Mouse (Mus musculus) cerebellum, adult 2 months (tissue): ENCODE measurements around the gene Hspb2. TPM values are rescaled to one million over a fixed set of nuclear protein-coding genes. Genes with fewer than 3 reads are reported as not detected.
A peak's percentile ranks its signal among the peaks of the same experiment; 100 is the strongest.

Experiments used
- DNase-seq, 2 experiments: peaks; one replicate each; pipeline ENCODE4 v3.0.0; 2021
- H3K27ac ChIP-seq: fragments of 200-500 bp; 2 replicates; pipeline ENCODE4 v1.5.1; 2012; ENCODE audit warnings: low read length, control low read depth, inconsistent platforms; ENCODE audit not compliant: insufficient read depth
- H3K27me3 ChIP-seq: fragments of 200-500 bp; 2 replicates; pipeline ENCODE4 v1.6.1; 2012; ENCODE audit warnings: inconsistent platforms, mild to moderate bottlenecking, low read length, moderate library complexity; ENCODE audit not compliant: control insufficient read depth, insufficient read depth
- H3K4me1 ChIP-seq: fragments of 200-500 bp; 2 replicates; pipeline ENCODE4 v1.6.1; 2011; ENCODE audit warnings: low read length; ENCODE audit not compliant: control insufficient read depth, insufficient read depth
- H3K4me3 ChIP-seq: fragments of 200-500 bp; replicated peaks from 2 replicates; pipeline ENCODE3; 2011; ENCODE audit warnings: mild to moderate bottlenecking, low read depth, low read length, control low read depth; ENCODE audit not compliant: insufficient read depth
- CTCF ChIP-seq: fragments of 200-500 bp; IDR thresholded peaks from 2 replicates; pipeline ENCODE4 v1.5.1; 2011; ENCODE audit warnings: low read depth, mild to moderate bottlenecking, control low read depth, low read length, moderate library complexity, borderline replicate concordance; ENCODE audit not compliant: insufficient read depth
- POLR2A ChIP-seq: fragments of 200-500 bp; IDR thresholded peaks from 2 replicates; pipeline ENCODE4 v1.6.1; 2011; ENCODE audit warnings: low read length, control low read depth, borderline replicate concordance; ENCODE audit not compliant: insufficient read depth
- WGBS: fragments of 180-500 bp; shearing (Covaris S2); methylation state at CpG from one replicate; pipeline ENCODE4 v1.1.7; 2018; 5-methylcytosine and 5-hydroxymethylcytosine counted together
- polyA plus RNA-seq: library from polyadenylated mRNA; depleted of rRNA; stranded (reverse); fragments of >200 nt; gene quantifications from 2 replicates; pipeline ENCODE4 v1.2.3, GENCODE M21; 2012

Gene Hspb2
- polyA plus RNA-seq, 1 experiment: 3.4 TPM

DNA sequence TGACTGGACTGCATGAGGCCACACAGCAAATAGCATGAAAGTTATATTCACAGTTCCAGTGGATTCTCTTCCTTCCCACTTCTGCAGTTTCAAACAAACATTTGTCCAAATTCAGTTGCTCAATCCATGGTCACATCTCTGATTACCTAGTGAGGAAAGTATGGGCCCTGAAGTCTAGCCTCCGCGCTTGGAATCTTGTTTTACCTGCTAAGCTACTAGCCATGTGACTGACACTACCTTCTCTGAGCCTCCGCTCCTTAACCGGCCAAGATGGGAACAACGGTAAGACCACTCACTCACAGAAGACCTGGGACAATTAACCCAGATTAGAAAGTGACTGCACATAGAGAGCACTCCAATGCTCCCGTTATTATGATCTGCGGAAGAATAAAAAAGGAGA, 6.3 kb downstream of the Hspb2 start:
- 27% methylated on average over 7 of the region's 7 CpGs for WGBS
- no peak for DNase-seq
- no peak overlapping the region for H3K27ac ChIP-seq
- no peaks in the 10 kb centered on the region for H3K27me3 ChIP-seq
- TF ChIP-seq CTCF: no peak
- TF ChIP-seq POLR2A: no peak
- H3K4me1 ChIP-seq: no peaks in the 10 kb centered on the region
- H3K4me3 ChIP-seq: peak overlapping the region; percentile 64

DNA sequence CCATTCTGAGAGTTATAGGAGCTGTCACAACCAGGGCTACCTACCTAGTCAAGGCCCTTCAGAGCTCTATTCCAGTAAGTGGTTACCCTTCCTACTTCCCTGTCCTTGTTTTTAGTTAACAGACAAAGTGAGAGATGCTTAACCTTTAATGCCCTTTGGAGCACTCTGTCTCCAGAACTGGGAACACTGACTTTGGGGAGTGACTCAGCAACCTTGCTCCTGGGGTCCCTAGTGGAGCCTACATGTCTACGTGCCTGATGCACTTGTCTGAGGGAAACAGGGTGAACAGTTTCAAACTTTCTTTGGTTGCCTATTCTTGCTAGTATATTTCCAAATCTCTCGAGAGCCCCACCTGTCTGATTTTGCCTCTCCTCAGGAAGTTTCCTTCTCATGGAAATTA, 9.4 kb downstream of the Hspb2 start:
- TF ChIP-seq CTCF (no peak), POLR2A (no peak)
- Histone ChIP-seq H3K4me1 (no peaks in the 10 kb centered on the region), H3K4me3 (no peak overlapping the region), H3K27ac (no peak overlapping the region), H3K27me3 (no peaks in the 10 kb centered on the region)
- no peak for DNase-seq
- WGBS: 76% methylated on average over 2 of the region's 2 CpGs

DNA sequence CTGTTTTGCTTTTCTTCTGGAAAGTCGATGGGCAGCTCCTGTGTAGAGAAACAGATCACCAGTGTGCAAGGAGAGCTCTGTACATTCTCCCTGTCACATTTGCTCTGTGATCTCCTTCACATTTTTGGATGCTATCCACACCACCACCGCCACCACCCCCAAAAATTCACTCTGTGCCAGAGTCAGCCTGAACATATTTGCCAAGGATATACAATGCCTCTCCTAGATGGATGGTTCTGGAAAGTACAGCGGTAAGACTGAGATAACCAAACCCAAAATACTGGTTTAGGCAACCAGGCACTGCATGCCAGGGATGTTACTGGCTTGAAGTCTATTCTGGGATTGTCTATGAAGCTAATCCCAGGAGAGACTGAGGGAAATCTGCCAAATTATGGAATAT, 9.9 kb downstream of the Hspb2 start:
- Histone ChIP-seq H3K4me3 (no peak overlapping the region), H3K27me3 (no peaks in the 10 kb centered on the region), H3K27ac (no peak overlapping the region), H3K4me1 (no peaks in the 10 kb centered on the region)
- TF ChIP-seq POLR2A: no peak
- no peak for TF ChIP-seq CTCF
- DNase-seq: no peak
- 65% methylated on average over 3 of the region's 3 CpGs for WGBS

DNA sequence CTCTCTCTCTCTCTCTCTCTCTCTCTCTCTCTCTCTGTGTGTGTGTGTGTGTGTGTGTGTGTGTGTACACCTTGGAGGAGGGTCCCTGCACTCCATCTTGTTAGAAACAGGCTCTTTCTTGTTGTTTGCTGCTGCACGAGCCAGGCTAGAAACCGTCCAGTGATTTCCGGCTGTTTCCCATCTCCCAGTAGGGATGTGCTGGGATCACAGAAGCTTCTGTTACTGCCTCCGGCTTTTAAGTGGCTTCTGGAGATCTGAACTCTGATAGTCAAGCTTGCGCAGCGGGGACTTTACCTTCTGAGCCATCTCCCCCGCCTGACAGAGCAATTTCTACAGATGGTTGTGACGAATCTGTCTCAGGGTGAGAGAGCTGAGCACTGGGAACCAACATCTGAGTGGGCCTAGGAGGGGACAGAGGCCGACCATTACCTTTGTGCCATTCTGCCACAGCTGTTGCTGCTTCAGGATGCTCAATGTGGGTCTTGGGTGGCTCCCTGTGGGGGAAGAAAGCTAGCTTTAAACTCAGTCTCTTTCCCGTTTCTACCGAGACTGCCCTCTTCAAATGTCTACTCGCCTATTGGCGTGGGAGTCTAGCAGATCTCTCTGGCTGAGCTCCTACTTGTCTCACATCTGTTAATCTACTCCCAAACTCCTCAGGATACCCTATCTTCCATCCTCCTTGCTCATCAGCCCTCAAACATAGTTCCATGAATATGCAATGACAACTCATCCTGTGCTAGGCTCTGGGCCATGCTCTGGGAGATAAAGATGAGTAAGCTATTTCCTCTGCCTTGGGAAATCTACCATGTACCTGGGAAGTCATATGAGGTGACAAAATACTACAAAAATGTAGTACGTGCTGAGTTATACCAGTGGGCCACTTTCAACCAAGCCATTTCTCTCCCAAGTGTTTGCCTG, 11.0 kb downstream of the Hspb2 start:
- Histone ChIP-seq H3K4me1 (no peaks in the 10 kb centered on the region), H3K27me3 (no peaks in the 10 kb centered on the region), H3K4me3 (no peak overlapping the region), H3K27ac (no peak overlapping the region)
- no peak for DNase-seq
- TF ChIP-seq POLR2A: no peak
- no peak for TF ChIP-seq CTCF
- 89% methylated on average over 14 of the region's 14 CpGs for WGBS

DNA sequence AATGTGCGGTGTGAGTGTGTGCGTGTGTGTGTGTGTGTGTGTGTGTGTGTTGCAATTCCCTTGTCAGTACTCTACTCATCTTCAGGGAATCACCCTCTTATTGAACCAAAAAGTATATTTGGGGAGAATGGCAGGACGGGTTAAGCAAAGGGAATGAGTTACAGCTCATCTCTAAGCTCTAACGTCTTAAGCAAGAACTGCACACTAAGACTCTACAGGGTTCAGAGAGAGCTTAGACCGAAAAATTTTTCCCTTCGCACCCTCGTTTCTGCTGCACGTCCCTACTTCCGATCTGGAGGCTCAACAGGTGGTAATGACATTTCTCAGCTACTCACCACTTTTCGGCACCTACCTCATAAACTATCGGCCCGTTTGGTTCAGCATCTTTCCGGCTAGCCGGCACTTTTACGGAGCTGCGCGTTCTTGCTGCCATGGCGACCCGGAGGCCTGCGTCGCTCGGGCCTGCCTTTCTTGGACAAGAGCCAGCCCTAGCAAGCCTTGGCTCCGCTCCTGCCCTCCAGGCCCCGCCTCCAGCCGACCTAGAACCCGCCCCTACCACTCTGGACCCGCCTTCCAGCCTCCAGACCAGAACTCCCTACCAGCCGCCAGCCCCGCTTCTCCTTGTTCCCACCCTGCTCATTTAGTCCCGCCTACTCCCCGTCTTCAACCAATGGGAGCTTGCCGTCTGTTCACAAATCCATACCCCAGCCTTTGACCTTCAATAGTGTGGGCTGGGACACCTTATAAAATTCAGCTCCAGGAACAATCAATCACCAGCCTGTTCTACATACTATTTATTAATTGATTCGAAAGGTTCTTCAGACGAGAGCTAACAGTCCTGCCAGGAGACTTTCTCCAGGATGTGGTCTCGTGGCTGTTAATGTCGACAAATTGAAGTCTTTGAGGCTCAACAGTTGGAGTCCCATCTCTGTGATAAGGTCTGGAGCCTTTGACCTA, 13.0 kb downstream of the Hspb2 start, which contains the start of gene Dixdc1:
Gene Dixdc1 (minus strand): TSS at position 604 of the 957 bp plus-strand sequence.
- 14% methylated on average over 35 of the region's 36 CpGs for WGBS
- no peak within 1 kb of the TSS for H3K27ac ChIP-seq
- no peaks in the 10 kb centered on the region for H3K4me1 ChIP-seq
- H3K4me3 ChIP-seq: peak within 1 kb of the TSS; percentile 52
- peak; percentile 83 to 88 for DNase-seq
- TF ChIP-seq CTCF (no peak), POLR2A (no peak)
- H3K27me3 ChIP-seq: no peaks in the 10 kb centered on the region

DNA sequence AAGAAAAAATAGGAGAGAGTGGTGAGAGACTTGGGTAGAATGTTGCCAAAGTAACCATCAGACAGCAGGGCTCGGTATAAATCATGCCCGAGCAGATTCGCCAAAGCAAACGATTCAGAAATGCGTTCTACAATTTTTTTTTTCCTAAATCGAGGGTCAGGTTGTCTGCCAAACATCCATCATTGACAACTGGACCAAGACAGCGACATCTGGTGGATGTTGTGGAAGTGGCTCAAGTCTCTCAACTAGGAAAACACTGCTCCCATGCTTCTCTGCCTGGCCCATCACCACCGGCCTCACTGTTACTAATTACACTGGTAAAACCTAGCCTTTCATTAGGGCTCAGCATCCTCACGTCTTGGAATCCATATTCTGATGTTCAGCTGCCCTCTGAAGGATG, 17.2 kb downstream of the Hspb2 start:
- TF ChIP-seq CTCF: peak; percentile 78
- no peak for TF ChIP-seq POLR2A
- Histone ChIP-seq H3K27ac (no peak overlapping the region), H3K27me3 (no peaks in the 10 kb centered on the region), H3K4me1 (no peaks in the 10 kb centered on the region), H3K4me3 (peak overlapping the region; percentile 51)
- WGBS: 1% methylated on average over 9 of the region's 9 CpGs
- peak; percentile 74 to 77 for DNase-seq

DNA sequence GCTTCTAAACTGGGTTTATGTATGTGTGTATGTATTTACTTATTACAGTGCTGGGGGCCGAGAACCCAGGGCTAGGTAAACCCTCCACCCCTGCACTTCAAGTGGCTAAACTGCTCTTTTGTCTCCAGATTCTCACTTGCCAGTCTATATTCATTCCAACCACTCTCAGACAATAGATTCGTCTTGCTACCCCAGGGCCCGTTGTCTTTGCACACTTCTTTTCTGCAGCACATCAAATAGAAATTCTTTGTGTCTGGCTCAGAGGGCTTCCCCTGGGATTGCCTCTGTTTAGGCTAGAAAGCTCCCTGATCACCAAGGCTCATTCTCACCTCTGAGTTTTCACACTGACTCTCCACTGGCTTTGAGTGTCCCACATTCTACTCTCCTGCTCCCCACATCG, 19.6 kb downstream of the Hspb2 start:
- Histone ChIP-seq H3K27ac (no peak overlapping the region), H3K27me3 (no peaks in the 10 kb centered on the region), H3K4me3 (no peak overlapping the region), H3K4me1 (no peaks in the 10 kb centered on the region)
- no peak for DNase-seq
- TF ChIP-seq CTCF: no peak
- no peak for TF ChIP-seq POLR2A
- 50% methylated on average over 4 of the region's 4 CpGs for WGBS

DNA sequence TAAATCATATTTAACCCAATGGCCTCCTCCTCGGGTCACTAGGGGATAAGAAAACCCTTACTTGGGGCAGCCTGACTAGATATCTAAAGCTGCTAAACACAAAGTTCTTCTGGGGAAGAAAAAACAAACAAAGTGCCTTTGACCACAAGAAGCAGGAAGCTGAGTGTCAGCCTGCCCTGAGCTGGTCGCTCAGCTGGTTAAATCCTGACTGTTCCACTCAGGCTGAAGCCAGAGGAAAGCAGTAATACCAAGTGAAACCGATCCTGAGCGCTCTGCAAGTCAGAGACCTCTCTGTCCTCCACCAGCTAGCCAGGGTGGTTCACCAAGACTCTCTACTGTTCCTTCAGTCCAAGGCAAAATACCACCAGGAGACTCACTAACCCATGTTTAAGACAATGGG, 22.6 kb downstream of the Hspb2 start:
- H3K4me1 ChIP-seq: no peaks in the 10 kb centered on the region; the same call in 1 of the 2 replicates
- H3K27ac ChIP-seq: no peak overlapping the region
- no peak for DNase-seq
- 87% methylated on average over 4 of the region's 4 CpGs for WGBS
- no peaks in the 10 kb centered on the region for H3K27me3 ChIP-seq
- no peak for TF ChIP-seq POLR2A
- no peak for TF ChIP-seq CTCF
- H3K4me3 ChIP-seq: no peak overlapping the region
